In the genomic region with DNA sequence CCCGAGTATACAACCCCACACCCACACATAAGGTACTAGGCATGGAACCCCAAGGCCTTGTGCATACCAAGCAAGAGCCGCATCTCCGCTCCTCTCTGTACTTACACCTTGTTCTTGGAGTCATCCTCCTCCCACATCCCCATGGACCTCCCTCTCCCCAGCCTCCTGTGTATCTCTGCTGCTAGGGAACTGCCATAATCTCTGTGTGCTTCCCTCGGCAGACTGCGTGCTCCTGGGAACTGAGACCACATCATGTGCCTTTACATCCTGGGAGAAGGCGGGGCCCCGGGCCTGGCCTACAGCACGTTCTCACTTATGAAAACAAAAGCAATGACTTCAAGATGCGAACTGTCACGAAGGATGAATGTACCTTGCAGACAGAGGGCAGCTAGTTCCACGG, we compare ENCODE assay signal across 27 mouse cellular contexts. TPM values are rescaled to one million over a fixed set of nuclear protein-coding genes. Genes with fewer than 3 reads are reported as not detected.
DNase-seq lines count a peak whose midpoint lies in the region; ATAC-seq and TF ChIP-seq lines count a peak whose summit lies in the region.
"Had no signal": no experiment of that assay in that cellular context is flagged by ENCODE, and none has a peak within 500 bp of the region (broad histone marks: within the 10 kb centered on the region; RNA-seq: fewer than 3 reads in every experiment).

No protein-coding gene starts in this region.

- no peak overlapping the region for H3K27ac ChIP-seq in midbrain, embryonic 13.5 days
- H3K27ac ChIP-seq in midbrain, postnatal 0 days (ENCODE audit: low read depth, low read length): no peak overlapping the region
- no peak overlapping the region for H3K27ac ChIP-seq in forebrain, embryonic 10.5 days
- H3K27ac ChIP-seq: embryonic facial prominence, embryonic 13.5 days; forebrain, embryonic 15.5 days; heart, embryonic 15.5 days; hindbrain, embryonic 14.5 days; hindbrain, postnatal 0 days had no signal

- H3K36me3 ChIP-seq in midbrain, embryonic 13.5 days: no peaks in the 10 kb centered on the region
- H3K36me3 ChIP-seq in midbrain, postnatal 0 days (ENCODE audit: insufficient read depth, low read length): no peaks in the 10 kb centered on the region
- no peaks in the 10 kb centered on the region for H3K36me3 ChIP-seq in forebrain, embryonic 10.5 days (replicated peaks)
- H3K36me3 ChIP-seq: embryonic facial prominence, embryonic 13.5 days; forebrain, embryonic 12.5 days; forebrain, embryonic 15.5 days; heart, embryonic 12.5 days; heart, embryonic 15.5 days had no signal

- no peak overlapping the region for H3K4me3 ChIP-seq in midbrain, embryonic 13.5 days (replicated peaks)
- no peak overlapping the region for H3K4me3 ChIP-seq in midbrain, postnatal 0 days (ENCODE audit: low read depth, low read length)
- H3K4me3 ChIP-seq in forebrain, embryonic 10.5 days: no peak overlapping the region
- H3K4me3 ChIP-seq: embryonic facial prominence, embryonic 13.5 days; forebrain, embryonic 12.5 days; forebrain, embryonic 15.5 days; heart, embryonic 12.5 days; heart, embryonic 15.5 days had no signal

- no peak overlapping the region for H3K9ac ChIP-seq in midbrain, embryonic 13.5 days (replicated peaks)
- no peak overlapping the region for H3K9ac ChIP-seq in midbrain, postnatal 0 days (replicated peaks; ENCODE audit: low read length, poor library complexity, severe bottlenecking)
- H3K9ac ChIP-seq: embryonic facial prominence, embryonic 13.5 days; forebrain, embryonic 12.5 days; forebrain, embryonic 15.5 days; heart, embryonic 12.5 days; heart, embryonic 15.5 days; hindbrain, embryonic 14.5 days had no signal

- H3K4me2 ChIP-seq in midbrain, embryonic 13.5 days (replicated peaks): no peak overlapping the region
- no peak overlapping the region for H3K4me2 ChIP-seq in midbrain, postnatal 0 days (ENCODE audit: low read depth, low read length, poor library complexity, severe bottlenecking)
- H3K4me2 ChIP-seq: embryonic facial prominence, embryonic 13.5 days; forebrain, embryonic 12.5 days; forebrain, embryonic 15.5 days; heart, embryonic 12.5 days; heart, embryonic 15.5 days; hindbrain, embryonic 14.5 days had no signal

- ATAC-seq in midbrain, embryonic 13.5 days: peak; percentile 40; the same call in 1 of the 2 replicates
- ATAC-seq in midbrain, postnatal 0 days (ENCODE audit: low FRiP score): no peak
- ATAC-seq: forebrain, embryonic 15.5 days; inflammation-experienced regulatory T-cells, adult 6 months; intestine, embryonic 16.5 days had no signal

- peak; percentile 47 for DNase-seq in embryo, embryonic 10 days (ENCODE audit: low spot score)
- no peak for DNase-seq in embryo, embryonic 9.5 days (ENCODE audit: extremely low spot score)
- DNase-seq in midbrain, postnatal 0 days (ENCODE audit: low spot score): no peak
- DNase-seq in embryo, embryonic 11 days: peak; percentile 37
- peak; percentile 45 for DNase-seq in mesoderm, embryonic 11.5 days (ENCODE audit: low read depth, low spot score)
- no peak for DNase-seq in Muller cell, postnatal 12 days (ENCODE audit: inconsistent ontology term)
- no peak for DNase-seq in forebrain, embryonic 10.5 days (ENCODE audit: extremely low spot score, low spot score)
- DNase-seq: adrenal gland, adult 2 months; adrenal gland, postnatal 14 days; cerebellum, adult 11 months; cerebellum, adult 2 months; cerebellum, adult 9-11 months; cerebellum, postnatal 36 days; gastrocnemius, postnatal 25 days; heart, adult 18-20 months; heart, postnatal 10 days; heart, postnatal 36 days had no signal

- no peaks in the 10 kb centered on the region for H3K27me3 ChIP-seq in midbrain, embryonic 13.5 days
- H3K27me3 ChIP-seq in midbrain, postnatal 0 days (ENCODE audit: insufficient read depth, low read length): no peaks in the 10 kb centered on the region
- H3K27me3 ChIP-seq in forebrain, embryonic 10.5 days (ENCODE audit: poor library complexity, severe bottlenecking): no peaks in the 10 kb centered on the region
- H3K27me3 ChIP-seq: embryonic facial prominence, embryonic 13.5 days; forebrain, embryonic 15.5 days had no signal

- 79% methylated on average over 11 of the region's 11 CpGs for WGBS in midbrain, embryonic 13.5 days
- 79% methylated on average over 11 of the region's 11 CpGs for WGBS in midbrain, postnatal 0 days
- WGBS in forebrain, embryonic 10.5 days: 76% methylated on average over 11 of the region's 11 CpGs

- H3K9me3 ChIP-seq in midbrain, embryonic 13.5 days: no peaks in the 10 kb centered on the region
- H3K9me3 ChIP-seq in midbrain, postnatal 0 days (ENCODE audit: low read length): no peaks in the 10 kb centered on the region
- no peaks in the 10 kb centered on the region for H3K9me3 ChIP-seq in forebrain, embryonic 10.5 days
- H3K9me3 ChIP-seq: embryonic facial prominence, embryonic 13.5 days; forebrain, embryonic 12.5 days; forebrain, embryonic 15.5 days; heart, embryonic 12.5 days; heart, embryonic 15.5 days had no signal

- TF ChIP-seq CTCF in midbrain, postnatal 0 days (IDR thresholded peaks at IDR 0.05): no peak

- peaks cover 10% of the 10 kb centered on the region; the same call in 1 of the 2 replicates for H3K4me1 ChIP-seq in midbrain, embryonic 13.5 days (replicated peaks)
- no peaks in the 10 kb centered on the region for H3K4me1 ChIP-seq in midbrain, postnatal 0 days (ENCODE audit: insufficient read depth, low read length)
- peaks cover 20% of the 10 kb centered on the region for H3K4me1 ChIP-seq in forebrain, embryonic 10.5 days
- H3K4me1 ChIP-seq: forebrain, embryonic 15.5 days had no signal

RNA-seq across cellular contexts. Expression of gene Epb41l4b, which starts 59.6 kb away (rescaled TPM):
- 1.9 and 2.3 TPM in 2 replicates for polyA plus RNA-seq in midbrain, embryonic 13.5 days (2015; fragmentation: Nextera tagmentation; extraction: Ambion mirVana)
- total RNA-seq in midbrain, postnatal 0 days (2014; rRNA removed): 12.3 and 14.9 TPM in 2 replicates
- 3.1 and 3.2 TPM in 2 replicates for polyA plus RNA-seq in midbrain, postnatal 0 days (2015; fragmentation: Nextera tagmentation; extraction: Ambion mirVana)
- polyA plus RNA-seq in forebrain, embryonic 10.5 days (2016; fragmentation: Nextera tagmentation; extraction: Ambion mirVana): 0.37 and 0.38 TPM in 2 replicates
- polyA plus RNA-seq: inflammation-experienced regulatory T-cells, adult 6 months had no signal

Comparison
In these comparisons a context has a peak if more than half of its experiments do, and no peak if none do; other contexts are left out.
1. DNase-seq: peak in embryo, embryonic 10 days (single experiment), embryo, embryonic 11 days (single experiment) and mesoderm, embryonic 11.5 days (single experiment); none in embryo, embryonic 9.5 days (single experiment), midbrain, postnatal 0 days (single experiment), Muller cell, postnatal 12 days (single experiment) and forebrain, embryonic 10.5 days (single experiment).